Mouse (Mus musculus) right cerebral cortex, postnatal 4 days (tissue): Measurements from ENCODE around the gene Clcn2.

Experiments
- DNase-seq: peaks from one replicate; pipeline ENCODE4 v3.0.0-alpha.2; 2022

The Clcn2 gene

DNA sequence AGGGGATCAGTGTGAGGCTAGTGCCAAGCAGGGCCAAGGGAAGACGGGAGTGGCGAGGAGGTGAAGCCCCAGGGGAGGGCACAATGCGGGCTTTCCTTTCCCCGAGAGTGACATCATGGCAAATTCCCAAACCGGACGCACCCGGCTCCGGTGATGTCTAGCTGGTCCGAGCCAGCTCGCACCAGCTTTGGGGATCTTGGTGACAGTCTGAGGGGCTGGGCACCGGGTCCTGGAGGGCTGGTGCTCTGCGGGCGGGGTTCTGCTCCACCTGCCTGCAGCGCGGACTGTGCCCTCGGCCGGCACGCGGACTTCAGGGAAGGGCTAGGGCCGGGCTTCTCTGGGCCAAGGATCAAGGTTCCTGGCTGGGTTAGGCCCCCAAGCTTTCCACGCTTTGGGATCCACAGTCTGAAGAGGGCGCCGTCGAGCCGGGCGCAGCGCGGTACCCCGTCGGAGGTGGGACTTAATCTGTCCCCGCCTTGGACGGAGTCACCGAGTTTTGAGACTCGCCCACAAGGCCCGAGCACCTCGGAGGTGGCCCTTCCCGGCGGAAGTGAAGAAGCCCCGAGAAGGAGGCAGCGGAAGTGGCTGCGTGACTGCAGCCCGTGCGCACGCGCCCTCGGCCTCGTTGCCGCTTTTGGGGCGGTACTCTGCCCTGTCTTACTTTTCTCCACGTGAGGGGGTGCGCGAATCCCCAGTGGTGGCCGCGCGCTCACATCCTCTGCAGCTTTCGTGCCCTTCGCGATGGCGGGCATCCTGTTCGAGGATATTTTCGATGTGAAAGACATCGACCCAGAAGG is at the start of gene Clcn2, which contains the start of gene Polr2h:
Gene Clcn2 (minus strand): TSS at position 566 of the 797 bp plus-strand sequence.
Gene Polr2h (plus strand): TSS at position 485 of the 797 bp plus-strand sequence.
- peak; percentile 94 for DNase-seq

DNA sequence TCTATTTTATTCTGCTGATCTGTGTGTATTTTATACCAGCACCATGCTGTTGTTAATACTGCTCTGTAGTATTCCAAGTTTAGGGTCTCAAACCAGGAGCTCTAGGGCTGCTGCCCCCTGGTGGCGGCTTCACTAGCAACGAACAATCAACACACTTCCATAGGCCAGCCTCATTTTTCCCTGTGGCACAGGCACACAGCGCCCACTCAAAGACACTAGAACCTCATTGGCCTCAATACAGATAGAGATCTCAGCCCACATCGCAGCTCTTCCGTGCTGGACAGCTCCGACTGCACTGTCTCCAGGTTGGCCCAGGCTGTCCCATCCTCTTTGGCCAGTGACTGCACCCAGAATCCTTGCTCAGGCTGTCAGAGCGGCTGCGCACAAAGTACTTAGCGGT is 47.7 kb upstream of the Clcn2 start:
- peak; percentile 60 for DNase-seq

DNA sequence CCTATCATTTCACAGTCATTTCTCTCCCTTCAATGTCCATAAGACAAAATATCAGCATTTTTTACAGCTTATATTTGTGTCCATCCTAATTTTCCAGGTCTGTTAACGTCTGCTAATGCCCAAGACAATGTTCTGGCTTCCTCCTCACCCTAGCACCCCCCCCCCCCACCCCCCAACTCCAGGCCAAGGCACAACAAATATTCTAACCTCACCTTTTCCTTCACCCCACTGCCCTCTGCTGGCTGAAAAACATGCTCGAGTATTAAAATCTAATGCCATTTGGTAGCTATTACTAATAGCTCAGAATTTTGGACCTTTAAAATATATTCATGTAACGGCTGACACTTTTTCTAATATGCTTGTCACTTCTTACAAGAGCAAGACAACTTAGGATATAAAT is 44.1 kb upstream of the Clcn2 start:
- peak; percentile 49 for DNase-seq

DNA sequence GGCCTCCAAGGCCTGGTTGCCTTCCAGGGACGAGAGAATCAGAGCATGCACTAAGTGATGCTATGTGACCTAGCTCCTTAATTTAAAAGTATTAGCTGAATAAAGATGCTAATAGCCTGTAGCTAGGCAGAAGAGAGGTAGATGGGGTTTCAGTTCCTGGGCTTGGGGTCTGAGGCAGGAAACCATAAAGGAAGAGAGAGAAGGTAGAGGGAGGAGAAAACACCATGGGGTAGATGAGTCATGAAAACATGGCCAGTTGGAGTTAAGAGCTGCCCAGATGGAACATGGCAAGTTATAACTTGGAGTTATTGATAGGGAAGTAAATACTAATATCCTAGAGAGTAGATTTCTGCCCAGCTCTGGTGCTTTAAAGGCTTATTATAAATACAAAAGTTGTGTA is 39.8 kb upstream of the Clcn2 start:
- no peak for DNase-seq

DNA sequence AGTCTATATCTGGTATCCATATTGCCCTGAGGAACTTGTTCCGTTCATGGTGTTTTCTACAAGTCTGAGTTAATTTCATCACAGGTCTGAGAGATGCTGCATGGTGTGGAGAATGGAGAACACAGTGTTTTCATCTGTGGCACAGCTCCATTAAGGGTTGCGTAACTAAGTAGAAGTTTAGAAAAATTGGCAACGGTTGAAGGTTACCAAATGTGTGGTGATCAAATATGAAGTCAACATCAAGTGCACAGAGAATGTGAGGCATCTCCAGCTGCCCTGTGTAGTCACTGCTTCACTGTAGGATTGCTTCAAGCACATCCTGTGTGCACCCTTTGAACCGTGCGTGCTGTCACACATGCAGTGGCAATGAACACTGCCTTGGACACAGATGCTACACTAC is 38.5 kb upstream of the Clcn2 start:
- DNase-seq: no peak

DNA sequence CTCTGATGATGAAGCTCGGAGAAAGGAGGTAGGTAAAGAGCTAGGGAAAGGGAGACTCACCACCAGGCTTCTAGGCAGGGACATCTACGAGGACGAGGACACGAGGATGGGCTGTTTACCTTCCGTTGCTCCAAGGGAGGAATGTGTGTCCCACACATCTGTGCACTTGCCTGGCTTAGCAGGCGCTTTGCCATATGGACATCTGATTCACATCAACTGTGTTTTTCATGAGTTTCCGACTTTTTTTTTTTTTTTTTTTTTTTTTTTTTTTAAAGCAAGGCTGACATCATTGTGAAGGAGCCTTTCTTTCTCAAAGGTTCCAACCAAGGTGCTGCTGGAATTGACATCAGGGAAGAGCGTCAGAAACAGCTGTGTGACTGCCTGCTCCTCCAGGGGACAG is 33.0 kb upstream of the Clcn2 start:
- no peak for DNase-seq

DNA sequence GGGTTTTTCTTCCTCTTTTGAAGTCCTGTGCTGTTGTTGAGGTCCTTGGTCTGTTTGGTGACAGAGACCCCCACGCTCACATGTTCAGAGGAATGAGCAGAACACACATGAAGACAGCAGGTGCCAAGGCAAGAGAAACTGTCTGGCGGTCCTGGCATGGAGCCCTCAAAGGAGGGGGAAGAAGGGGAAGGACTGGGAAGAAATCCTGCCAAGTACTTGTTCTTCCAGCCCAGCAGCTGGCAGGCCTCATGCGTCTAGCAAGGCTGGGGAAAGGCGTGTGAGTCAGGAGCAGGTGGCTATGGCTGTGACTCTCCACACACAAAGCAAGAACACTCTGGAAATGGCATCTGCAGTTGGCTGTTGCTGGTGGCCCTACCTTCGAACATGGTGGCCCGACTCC is 29.1 kb upstream of the Clcn2 start:
- peak; percentile 56 for DNase-seq

DNA sequence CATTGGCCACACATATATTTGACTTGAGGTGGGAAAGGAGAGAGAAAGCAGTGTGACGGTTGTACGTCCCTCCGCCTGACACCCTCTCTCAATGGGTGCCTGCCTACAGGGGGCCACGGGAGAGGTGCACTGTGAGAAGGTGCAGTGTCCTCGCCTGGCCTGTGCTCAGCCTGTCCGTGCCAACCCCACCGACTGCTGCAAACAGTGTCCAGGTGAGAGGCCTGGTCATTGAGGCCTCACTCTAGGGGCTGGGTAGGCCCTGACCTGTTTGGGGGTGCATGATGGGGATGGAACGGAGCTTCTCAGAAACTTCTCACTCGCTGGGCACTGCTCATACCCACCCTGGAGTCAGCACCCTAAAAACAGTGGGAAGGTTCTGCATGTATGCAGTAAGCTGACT is 22.3 kb upstream of the Clcn2 start:
- no peak for DNase-seq

DNA sequence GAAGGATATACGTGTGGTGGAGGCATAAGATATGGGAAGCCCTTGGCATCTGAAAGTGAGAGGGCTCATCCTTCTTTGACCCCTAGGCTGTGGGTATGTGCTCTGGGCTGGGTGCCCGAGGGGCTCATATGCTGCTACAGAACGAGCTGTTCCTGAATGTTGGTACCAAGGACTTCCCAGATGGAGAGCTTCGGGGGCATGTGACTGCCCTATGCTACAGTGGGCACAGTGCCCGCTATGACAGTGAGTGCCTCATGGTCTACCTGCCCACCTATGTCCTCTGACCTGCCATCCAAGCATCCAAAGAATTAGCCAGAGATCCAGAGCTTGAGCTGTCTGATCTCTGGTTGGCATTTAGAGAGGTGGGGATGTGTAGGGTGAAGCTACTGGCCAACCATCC is 19.3 kb upstream of the Clcn2 start:
- DNase-seq: no peak

DNA sequence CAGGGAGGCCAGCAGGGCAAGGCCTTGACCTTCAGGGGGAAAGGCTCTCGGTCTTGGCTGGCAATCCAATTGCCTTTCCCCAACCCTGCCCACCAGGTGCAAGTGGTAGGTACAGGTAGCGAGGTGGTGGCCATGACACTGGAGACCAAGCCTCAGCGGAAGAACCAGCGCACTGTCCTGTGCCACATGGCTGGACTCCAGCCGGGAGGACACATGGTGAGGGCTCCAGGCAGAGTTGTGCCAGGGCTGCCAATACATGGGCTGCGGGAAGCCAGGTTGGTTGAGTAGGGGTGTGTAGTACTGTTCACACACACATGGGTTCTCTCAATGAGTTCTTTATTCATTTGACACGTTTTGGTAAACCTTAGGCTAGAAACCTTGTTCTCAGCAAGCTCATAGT is 18.6 kb upstream of the Clcn2 start:
- no peak for DNase-seq

DNA sequence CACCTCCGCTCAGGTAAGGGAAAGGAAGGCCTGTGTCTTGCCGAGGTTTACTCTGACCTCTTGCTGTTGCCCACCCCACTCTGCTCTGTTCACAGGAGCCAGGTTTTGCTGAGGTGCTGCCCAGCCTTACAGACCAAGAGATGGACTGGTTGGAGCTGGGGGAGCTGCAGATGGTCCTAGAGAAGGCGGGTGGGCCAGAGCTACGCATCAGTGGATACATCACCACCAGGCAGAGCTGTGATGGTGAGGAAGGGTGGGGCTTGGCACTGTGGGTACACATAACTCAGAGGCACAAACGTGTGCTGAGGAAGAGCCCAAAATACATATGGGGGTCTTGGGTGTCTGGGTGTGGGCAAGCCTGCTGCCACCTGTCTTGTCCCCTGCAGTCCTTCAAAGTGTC is 18.1 kb upstream of the Clcn2 start:
- DNase-seq: no peak

DNA sequence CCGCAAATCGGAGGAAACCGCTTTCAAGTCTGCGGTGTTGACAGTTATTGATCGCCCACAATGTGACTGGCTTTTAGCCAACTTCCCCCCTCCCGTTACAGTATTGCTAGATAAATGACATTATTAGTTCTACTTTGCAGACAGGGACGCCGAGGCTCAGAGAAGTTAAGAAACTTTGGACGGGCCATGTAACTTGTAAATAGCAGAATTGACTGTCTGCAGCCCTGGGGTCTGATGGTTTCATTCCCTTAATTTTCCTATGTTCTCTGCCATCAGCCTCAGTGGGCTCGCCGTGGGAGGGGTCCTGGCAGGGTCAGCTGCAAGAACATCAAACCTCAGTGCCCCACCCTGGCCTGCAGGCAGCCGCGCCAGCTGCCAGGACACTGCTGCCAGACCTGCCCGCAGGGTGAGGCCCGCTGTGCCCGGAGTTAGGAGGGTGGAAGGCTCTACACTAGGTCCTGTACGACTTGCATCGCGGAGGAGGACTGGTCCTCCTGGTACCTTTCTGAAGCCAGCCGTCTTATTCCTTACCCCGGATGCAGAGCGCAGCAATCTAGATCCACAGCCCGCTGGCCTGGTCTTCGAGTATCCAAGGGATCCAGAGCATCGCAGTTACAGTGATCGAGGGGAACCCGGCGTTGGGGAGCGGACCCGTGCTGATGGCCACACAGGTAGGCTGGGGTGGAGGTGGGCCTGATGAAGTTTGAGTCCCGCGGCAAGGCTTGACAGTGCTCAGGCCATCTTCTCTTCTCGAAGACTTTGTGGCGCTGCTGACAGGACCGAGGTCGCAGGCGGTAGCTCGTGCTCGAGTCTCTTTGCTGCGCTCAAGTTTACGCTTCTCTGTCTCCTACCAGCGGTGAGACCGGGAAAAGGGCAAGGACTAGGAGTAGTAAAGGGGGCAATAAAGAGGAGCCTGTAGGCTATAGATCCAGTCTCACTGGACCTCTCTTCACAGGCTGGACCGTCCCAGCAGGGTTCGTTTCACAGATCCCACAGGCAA is 16.5 kb upstream of the Clcn2 start, which contains the start of gene Thpo:
Gene Thpo (minus strand): TSS at position 781 of the 1,000 bp plus-strand sequence.
- DNase-seq: no peak

DNA sequence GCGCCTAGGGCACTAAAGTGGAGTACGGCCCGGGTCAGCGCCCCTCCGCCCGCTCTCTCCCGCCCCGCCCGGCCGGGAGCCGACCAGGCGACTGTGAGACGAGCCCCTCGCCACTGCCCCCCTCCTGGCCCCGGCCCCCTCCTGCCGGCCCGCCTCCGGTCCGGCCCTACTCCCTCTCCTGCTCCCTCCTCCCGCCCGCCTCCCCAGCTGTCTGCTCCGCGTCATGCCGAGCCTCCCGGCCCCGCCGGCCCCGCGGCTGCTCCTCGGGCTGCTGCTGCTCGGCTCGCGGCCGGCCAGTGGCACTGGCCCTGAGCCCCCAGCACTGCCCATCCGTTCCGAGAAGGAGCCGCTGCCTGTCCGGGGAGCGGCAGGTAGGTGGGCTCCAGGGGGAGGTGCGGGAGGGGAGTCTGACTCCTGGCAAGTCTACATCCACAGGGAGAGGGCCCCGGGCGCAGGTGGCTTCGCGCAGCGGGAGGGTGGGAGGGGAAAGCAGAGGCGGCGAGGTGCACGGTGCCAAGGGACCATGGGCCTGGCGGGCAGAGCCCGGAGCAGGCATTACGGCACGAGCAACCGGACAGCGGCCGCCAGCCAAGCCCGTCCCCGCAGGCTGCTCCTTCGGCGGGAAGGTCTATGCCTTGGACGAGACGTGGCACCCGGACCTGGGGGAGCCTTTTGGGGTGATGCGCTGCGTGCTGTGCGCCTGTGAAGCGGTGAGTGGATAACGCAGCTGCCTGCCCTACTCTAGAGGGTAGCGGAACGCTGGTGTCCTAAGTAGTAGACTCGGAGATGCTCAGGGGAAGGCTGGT is 15.6 kb upstream of the Clcn2 start, which contains the start of gene Chrd:
Gene Chrd (plus strand): TSS at position 203 of the 806 bp plus-strand sequence.
- DNase-seq: peak; percentile 66

DNA sequence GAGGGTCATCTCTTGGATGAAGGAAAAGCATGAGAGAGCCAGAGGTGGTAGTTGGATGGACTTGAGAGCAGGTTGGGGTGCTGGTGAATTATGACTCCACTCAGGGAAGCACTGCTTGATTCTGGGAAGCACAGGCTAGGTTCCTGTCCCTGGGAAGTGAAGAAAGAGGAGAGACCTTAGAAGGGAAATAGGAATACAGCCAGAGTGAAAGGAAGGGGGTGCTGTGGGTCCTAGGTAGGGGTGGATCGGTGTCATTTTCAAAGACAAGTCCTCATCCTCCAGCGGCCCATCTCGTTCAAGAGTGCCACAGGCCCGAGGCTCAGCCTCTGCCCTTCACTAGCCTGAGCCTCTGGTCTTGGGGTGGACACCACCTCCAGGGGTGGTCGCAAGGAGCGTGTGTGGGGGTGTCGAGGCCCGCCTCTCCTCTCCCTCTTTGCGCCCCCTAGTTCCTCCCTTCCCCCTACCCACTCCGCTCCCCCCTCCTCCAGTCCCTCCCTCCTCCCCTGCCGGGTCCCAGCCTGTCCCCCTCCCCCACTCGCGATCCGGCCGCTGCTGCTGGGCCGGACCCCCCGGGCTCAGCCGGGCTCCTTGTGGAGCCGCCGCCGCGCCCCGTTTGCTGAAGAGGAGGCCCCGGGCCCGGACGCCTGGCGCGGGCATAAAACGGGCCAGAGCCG is 14.8 kb upstream of the Clcn2 start:
- DNase-seq: no peak

DNA sequence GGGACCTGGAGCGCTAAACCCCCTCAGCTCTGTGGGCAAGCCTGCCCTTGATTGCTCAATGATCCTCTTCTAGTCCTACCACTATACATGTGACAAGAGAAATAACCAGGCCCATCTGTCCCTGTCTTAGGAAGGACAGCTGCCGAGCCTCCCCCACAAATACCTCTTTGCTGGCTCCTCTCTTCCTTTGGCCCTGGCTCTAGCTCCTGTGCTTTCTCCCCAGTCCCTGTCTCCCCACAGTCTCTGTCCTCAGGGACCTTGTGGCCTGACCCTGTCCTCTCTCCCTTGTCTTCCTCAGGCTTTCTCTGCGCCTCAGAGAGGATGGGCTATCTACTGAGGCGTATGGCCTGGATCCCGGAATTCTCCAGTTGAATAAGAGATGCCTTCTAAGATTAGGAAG is 14.1 kb upstream of the Clcn2 start:
- DNase-seq: no peak

DNA sequence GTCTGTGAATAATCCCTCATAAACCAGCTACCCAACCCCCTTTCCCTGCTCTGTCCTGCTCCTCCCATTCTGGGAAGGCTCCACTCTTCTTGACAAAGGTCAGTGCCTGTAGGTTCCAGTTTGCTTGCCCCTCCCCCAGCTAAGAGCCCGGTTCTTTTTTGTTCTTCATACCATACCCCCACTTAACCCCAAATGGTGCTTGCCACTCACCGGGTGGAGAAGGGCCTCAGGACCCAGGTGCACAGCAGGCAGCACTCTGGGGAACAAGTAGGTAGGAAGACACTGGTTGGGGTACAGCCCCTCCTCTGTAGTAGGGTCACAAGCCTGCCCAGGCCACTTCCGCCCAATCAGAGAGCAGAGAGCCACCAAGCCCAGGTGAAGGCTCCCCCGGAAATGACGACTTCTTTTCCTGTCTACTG is 12.8 kb upstream of the Clcn2 start:
- no peak for DNase-seq

DNA sequence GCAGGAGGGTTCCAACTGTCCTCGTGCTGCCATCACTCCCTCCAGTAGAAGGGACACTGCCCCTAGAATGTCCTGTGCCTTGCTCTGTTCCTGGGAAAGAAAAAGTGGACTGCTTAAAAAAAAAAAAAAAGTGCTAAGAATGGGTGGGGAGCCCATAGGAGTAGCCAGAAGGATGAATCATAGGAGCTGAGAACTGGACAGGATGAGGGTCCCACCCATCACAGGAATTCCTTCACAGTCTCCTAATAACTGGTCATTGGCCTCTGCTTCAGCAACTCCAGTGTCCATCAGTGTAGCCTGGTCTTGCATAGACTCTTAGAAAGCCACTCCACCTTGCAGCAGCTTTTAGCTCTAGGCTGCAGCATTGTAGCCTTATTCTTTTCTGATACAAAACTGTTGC is 8.8 kb upstream of the Clcn2 start:
- no peak for DNase-seq

DNA sequence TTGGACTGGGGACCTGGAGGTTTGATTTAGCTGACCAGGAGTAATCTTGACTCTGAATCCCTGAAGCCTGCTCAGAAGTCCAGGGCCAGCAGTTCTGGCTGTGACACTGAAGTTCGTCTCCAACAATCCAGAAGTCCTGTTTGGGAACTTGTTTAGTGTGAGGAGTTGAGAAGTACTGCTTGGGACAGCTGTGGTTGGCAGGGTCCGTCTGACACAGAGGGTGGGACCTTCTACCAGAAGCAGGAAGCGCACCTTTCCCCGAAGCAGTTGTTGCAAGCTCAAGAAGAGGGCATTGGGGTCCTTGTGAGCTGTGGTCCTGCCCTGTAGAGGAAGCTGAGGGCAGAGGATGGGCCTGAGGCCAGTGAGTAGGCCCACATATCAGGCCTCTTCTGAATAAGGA is 8.2 kb upstream of the Clcn2 start:
- no peak for DNase-seq

DNA sequence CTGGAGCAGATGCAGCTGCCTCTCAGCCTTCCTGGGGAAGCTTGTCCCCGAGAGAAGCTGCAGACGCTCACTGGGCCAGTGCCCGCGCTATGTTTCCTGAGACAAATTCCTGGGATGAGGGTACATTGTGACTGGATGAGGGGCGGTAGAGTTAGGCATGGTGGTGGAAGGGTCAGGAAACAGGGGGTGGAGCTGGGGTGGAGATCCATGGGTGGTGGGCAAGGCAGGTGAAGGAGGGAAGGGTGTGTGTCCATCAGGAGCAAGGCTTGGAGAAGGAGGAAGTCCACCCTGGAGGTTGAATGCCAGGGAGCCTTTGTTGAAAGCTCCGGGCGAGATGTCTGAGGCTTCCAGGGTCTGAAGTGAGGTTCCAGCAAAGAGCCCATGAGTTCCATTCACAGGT is 7.8 kb upstream of the Clcn2 start:
- DNase-seq: no peak

DNA sequence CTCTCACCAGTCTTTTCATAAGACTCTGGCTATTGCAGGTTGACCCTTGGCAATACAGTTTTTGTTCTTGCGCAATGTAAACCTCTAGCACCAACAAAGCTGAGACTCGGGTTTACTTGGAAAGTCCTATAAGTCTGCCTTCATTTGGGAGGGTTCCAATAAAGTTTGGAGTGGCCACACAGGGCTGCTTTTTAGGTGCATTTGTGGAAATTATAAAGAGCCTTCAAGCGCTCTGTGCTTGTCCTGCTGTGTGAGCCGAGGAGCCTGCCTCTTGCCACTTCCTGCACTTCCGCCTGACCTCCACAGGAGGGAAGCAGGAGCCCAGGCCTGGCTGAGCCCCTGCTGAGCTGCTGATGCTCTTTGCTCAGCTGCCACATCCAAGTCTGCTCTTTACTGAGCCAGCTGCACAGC is 6.8 kb upstream of the Clcn2 start:
- peak; percentile 43 for DNase-seq

DNA sequence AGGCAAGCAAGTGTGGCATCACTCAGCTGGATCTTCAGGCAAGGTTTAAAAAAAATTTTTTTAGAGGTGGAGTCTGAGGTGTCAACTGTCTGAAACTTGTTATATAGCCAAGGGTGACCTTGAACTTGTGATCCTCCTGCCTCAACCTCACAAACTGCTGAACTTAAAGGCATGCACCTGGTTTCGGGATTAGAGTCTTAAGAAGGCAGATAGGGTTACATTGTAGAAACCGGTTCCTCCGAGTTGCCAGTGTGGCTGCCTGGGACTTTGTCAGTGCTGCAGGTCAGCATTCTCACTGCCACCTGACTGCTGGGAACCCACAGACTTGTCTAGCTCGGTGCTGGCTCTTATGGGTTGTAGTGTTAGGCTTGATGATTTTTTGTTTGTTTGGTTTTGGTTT is 5.7 kb upstream of the Clcn2 start:
- DNase-seq: no peak

DNA sequence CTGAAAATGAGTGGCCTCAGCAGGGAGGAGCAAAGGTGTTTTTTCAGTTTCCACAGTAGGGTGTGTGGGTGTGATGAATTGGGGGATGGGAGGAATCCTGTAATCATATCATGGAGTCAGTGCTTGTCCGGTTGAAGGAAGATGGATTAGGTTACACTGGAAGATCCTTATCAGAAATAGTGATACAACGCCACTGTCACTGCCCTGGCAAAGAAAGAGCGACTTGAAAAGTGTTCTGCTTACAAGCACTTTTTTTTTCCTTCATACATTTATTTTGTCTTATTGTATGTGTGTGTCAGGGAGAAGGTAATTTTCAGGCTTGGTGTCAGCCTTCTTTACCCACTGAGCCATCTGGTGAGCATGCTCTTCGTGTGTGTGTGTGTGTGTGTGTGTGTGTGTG is 5.2 kb upstream of the Clcn2 start:
- DNase-seq: no peak
